Mouse (Mus musculus): Measurements from ENCODE around the gene Camp.

DNA sequence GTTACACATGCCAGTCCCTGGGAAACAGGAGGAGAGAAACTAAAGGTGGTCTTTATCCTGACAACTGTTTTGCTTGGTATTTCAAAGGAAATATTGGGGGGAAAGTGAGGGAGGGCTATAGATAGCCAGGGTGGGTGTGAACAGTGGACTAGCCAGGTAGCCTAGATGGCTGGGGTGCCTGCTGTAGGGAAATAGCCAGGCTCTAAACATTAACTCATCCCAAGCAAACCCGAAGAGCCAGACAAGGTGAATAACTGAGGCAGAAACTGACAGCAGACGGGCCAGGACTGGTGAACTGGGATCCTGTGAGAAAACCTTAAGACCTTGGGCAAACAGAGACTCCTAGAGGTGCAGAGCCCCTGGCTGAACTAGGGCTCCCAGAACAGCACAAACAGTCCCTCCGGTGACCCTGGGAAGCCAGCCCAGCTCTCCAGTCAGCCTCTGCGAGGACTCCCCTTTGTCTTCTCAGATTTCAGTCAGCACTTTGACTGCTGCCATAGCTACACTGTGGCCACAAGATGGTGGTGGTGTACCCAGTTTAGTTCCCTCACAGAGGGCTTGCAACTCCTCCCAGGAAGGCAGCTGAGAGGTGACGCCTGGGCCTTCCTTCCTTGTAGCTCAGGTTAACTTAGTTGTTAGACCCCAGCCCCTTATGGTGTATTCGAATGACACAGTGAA is 45.1 kb upstream of the Camp start:
- TF ChIP-seq CTCF (conservative IDR thresholded peaks at IDR 0.05; ENCODE audit: insufficient read depth, insufficient read length, low read depth, low read length): peak; percentile 99
- TF ChIP-seq POLR2A (IDR thresholded peaks at IDR 0.05; ENCODE audit: low read depth, low read length): no peak
